Mouse (Mus musculus) heart, embryonic 10.5 days (tissue): ENCODE measurements around the gene Elobl. TPM values are rescaled to one million over a fixed set of nuclear protein-coding genes. Genes with fewer than 3 reads are reported as not detected.

Experiments used
- polyA plus RNA-seq: library from polyadenylated mRNA; unstranded; fragments of >200 nt; fragmentation: Nextera tagmentation; extraction: Ambion mirVana; gene quantifications from 2 replicates; pipeline ENCODE4 v1.2.1, GENCODE M21; 2016

Elobl gene
- polyA plus RNA-seq, 1 experiment from 2014 or later, result not detected

Other genes starting within 250 kb of the Elobl start
- 15.9 and 16.3 TPM in 2 replicates for gene Msi2, start 248.4 kb downstream of the Elobl start, polyA plus RNA-seq
- 26.6 and 39.9 TPM in 2 replicates for gene Akap1, start 102.3 kb downstream of the Elobl start, polyA plus RNA-seq
- gene Scpep1, start 11.5 kb downstream of the Elobl start, polyA plus RNA-seq, result 56.2 and 61.9 TPM in 2 replicates
- 15.4 and 19.2 TPM in 2 replicates for gene Coil, start 3.3 kb upstream of the Elobl start, polyA plus RNA-seq
- gene Trim25, start 32.4 kb upstream of the Elobl start, polyA plus RNA-seq, result 12.7 and 13.9 TPM in 2 replicates
- 5.3 and 8.1 TPM in 2 replicates for gene Dgke, start 99.9 kb upstream of the Elobl start, polyA plus RNA-seq
- not detected in 2 replicates for gene Gm525, start 106.9 kb upstream of the Elobl start, polyA plus RNA-seq